Mouse (Mus musculus) heart, postnatal 10 days (tissue): Measurements from ENCODE around the gene Itgb4. TPM values are rescaled to one million over a fixed set of nuclear protein-coding genes. Genes with fewer than 3 reads are reported as not detected.

Experiments
- DNase-seq, 2 experiments: peaks; one replicate each; pipeline ENCODE4 v3.0.0; 2021
- intact Hi-C: fragments of 180-260 bp; cut with DNase I; formaldehyde crosslinking; loops from one replicate; pipeline ENCODE4 v1.15.1; 2025
- total RNA-seq, 2 experiments: library from RNA; stranded (reverse); gene quantifications; 2 replicates each; pipeline ENCODE4 v1.2.3; 2021

Gene Itgb4
- total RNA-seq, 2 experiments from 2014 or later: 4.8 to 5.5 TPM

GRCm38 (mm10) chr11:116024356-116024808 is 49.9 kb downstream of the Itgb4 start:
- DNase-seq: peak; percentile 98
- intact Hi-C loops: no loop called here

GRCm38 (mm10) chr11:116025056-116025845 is 50.7 kb downstream of the Itgb4 start:
- intact Hi-C loops: no loop called here
- no peak for DNase-seq

GRCm38 (mm10) chr11:116027756-116028155 is 53.2 kb downstream of the Itgb4 start, which contains the start of gene H3f3b:
TSS of gene H3f3b (minus strand) at chr11:116027962.
- intact Hi-C loops: no loop called here
- DNase-seq: no peak

- DNase-seq: no peak
- intact Hi-C loops: no loop called here
Observed at GRCm38 (mm10) chr11:116028177-116028865, 53.8 kb downstream of the Itgb4 start.

GRCm38 (mm10) chr11:116029086-116029865 is 54.8 kb downstream of the Itgb4 start:
- no peak for DNase-seq
- intact Hi-C loops: no loop called here

GRCm38 (mm10) chr11:116030088-116030897 is 55.8 kb downstream of the Itgb4 start, which contains the start of gene Unk:
TSS of gene Unk (plus strand) at chr11:116030322.
- intact Hi-C loops: loop anchor here (2.0 kb wide), 2 partner anchors 55 to 101 kb away; partner anchors contain the start of gene Trim65
- DNase-seq: peak; percentile 99

GRCm38 (mm10) chr11:116030898-116031845 is 56.7 kb downstream of the Itgb4 start:
- intact Hi-C loops: loop anchor here (2.0 kb wide), 2 partner anchors 54 to 100 kb away; partner anchors contain the start of gene Trim65
- DNase-seq: peak in 1 of 2 experiments; percentile 15

GRCm38 (mm10) chr11:116034584-116034983 is 60.1 kb downstream of the Itgb4 start:
- no peak for DNase-seq
- intact Hi-C loops: no loop called here

- DNase-seq: no peak
- intact Hi-C loops: no loop called here
Observed at GRCm38 (mm10) chr11:116036671-116037070, 62.2 kb downstream of the Itgb4 start.

- no peak for DNase-seq
- intact Hi-C loops: no loop called here
Observed at GRCm38 (mm10) chr11:116037826-116038225, 63.3 kb downstream of the Itgb4 start.

- intact Hi-C loops: no loop called here
- peak; percentile 46 for DNase-seq
Observed at GRCm38 (mm10) chr11:116040593-116040992, 66.1 kb downstream of the Itgb4 start.

- DNase-seq: no peak
- intact Hi-C loops: no loop called here
Observed at GRCm38 (mm10) chr11:116041833-116042232, 67.3 kb downstream of the Itgb4 start.

- intact Hi-C loops: no loop called here
- no peak for DNase-seq
Observed at GRCm38 (mm10) chr11:116042372-116043138, 68.0 kb downstream of the Itgb4 start.

- intact Hi-C loops: no loop called here
Observed at GRCm38 (mm10) chr11:116043286-116043685, 68.8 kb downstream of the Itgb4 start.

GRCm38 (mm10) chr11:116045173-116045572 is 70.7 kb downstream of the Itgb4 start:
- intact Hi-C loops: no loop called here
- no peak for DNase-seq

More at GRCm38 (mm10) chr11:116043286-116043685, 68.8 kb downstream of the Itgb4 start:
- no peak for DNase-seq

- no peak for DNase-seq
- intact Hi-C loops: no loop called here
Observed at GRCm38 (mm10) chr11:116049610-116050009, 75.1 kb downstream of the Itgb4 start.

- DNase-seq: no peak
- intact Hi-C loops: no loop called here
Observed at GRCm38 (mm10) chr11:116050196-116050595, 75.7 kb downstream of the Itgb4 start.
